Mouse (Mus musculus): ENCODE measurements at regions not wholly inside any gene's neighbourhood (a gene's known extent, or its start where the extent isn't known, plus 50 kb on each side); places are given as distances from the start of the nearest gene placed in this dataset.

- intact Hi-C loops (cut with DNase I) = no loop called here
- no peak for DNase-seq
Observed at GRCm38 (mm10) chr12:39952854-39953253, 85.0 kb downstream of the Arl4a start.

DNA sequence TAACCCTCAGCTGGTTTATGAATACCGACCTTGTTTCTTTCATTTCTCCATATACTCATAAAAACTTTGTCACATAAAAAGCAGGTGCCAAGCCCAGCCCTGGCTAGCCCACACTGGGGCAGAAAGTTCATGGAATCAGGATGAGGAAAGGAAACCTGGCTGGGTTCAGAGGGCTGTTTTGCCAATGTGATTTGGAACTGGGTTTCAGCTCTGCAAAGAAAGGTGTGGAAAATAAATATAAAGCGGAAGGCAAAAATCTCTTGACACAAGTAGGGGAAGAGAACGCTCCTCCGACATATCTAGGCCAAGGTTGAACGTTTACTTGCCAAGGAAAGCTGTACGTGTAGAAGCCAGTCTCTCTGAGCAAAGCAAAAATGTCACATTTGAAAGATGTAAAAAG, 85.9 kb downstream of the Arl4a start:
- no peak for DNase-seq
- intact Hi-C loops (cut with DNase I) = no loop called here

GRCm38 (mm10) chr12:39950270-39950801, 87.5 kb downstream of the Arl4a start:
- intact Hi-C loops (cut with DNase I) = no loop called here
- DNase-seq = peak; percentile 19

GRCm38 (mm10) chr12:39942910-39943309, 94.9 kb downstream of the Arl4a start:
- DNase-seq = no peak
- intact Hi-C loops (cut with DNase I) = no loop called here

DNA sequence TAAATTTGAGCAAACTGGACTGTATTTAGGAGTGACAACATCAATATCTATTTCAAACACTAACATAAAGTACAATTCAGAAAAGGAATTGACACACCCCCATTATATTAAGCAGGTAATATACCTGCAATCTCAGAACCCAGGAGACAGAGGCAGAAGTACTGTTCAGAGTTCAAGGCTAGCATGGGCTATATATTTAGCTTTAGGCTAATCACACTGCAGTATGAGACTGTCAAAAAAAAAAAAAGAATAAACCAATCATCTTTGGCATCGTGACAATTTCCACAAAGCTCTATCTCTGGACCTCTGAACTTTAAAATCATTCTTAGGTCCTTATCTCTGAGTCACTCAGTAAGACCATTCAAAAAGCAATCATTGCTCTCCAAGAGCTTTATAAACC, 96.7 kb downstream of the Arl4a start:
- DNase-seq = no peak
- intact Hi-C loops (cut with DNase I) = no loop called here

DNA sequence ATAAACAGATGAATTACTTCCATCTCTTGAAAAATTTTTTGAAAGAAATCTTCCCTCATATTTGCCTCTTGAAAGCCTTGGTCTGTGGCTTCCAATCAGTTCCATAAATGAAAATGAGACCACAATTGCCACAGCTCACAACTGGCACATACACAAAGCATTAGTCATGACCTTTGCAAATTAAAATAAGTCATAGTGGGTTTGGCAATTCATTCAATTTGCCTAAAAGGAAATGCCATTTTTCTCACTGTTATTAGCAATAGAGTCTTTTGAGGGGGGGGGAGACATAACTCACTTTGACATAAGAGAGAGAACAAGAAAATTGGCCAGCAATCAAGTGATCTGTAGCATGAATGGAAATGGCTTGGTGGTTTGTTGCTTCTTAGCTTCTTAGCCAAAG, 98.8 kb downstream of the Arl4a start:
- DNase-seq = no peak
- intact Hi-C loops (cut with DNase I) = no loop called here

GRCm38 (mm10) chr12:39938211-39938610, 99.6 kb downstream of the Arl4a start:
- no peak for DNase-seq
- intact Hi-C loops (cut with DNase I) = no loop called here

DNA sequence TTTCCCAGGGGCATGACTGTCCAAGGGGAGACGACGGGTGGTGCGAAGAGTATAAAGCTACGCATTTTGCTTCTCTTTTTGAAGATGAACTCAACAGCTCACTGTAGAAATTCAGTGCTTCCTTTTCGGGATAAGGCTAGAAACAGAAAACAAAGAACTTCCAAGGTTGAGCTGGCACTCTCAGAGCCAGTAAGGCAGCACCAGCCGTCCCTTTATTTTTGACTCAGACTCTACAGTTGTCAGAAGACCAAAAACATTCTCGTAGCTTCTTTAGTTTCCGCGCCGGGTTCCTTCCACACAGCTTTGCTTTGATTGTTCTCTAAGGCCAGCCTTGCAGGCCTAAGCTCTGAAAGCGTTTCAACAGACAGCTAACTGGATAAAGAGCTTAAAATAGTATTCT, 101.5 kb downstream of the Arl4a start:
- DNase-seq = no peak
- intact Hi-C loops (cut with DNase I) = no loop called here

DNA sequence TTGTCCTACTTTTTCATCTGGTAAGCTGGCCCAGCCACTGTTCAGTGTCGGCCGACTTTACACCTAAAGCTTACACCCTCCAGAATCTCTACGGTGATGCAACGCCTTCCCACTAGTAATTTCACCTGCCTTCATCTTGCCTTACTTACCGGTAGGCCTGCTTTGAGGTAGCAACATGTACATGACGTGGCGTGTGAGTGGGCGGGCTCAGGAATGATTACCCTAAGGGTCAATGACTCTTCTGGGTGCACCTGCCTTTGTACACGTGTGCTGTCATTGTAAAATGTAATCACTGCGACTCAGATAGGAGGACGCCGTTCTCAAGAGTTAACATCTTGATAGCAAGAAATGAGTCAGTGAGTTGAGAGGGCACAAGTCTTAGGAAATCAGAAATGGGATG, 102.0 kb downstream of the Arl4a start:
- no peak for DNase-seq
- intact Hi-C loops (cut with DNase I) = no loop called here

DNA sequence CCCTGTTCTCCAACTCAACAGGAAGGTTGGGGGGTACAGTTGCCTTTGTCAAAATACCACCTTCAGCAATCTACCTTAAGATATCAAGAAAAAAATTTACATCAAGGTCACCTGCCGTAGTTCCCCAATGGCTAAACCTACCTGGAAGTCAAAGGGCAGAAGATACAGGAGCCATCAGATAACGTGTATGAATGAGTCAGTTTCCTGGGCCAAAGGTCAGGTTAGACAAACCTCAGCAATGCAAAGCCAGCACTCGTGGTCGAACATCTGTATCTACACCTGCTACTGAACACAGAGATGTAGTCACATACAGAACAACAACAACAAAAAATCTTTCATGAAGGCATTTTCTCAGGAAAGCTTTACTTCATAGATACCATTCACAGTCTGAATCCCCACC, 102.9 kb downstream of the Arl4a start:
- intact Hi-C loops (cut with DNase I) = no loop called here

DNA sequence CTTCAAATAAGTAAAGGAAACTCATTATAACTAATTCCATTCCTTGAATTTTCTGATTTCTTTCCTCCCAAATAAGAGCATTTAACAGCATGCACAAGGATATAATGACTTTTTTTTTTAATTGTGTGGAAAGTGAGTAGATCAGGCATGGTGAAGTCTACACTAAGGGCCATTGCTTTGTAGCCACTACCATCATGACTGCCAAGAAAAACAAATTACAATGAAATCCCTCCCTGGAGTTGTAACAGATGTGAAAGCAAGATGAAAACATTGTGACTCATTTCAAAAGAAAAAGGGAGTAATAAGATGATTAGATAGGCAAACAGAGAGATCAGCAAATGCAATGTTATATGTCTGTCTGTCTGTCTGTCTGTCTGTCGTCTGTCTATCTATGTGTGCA, 106.6 kb downstream of the Arl4a start:
- intact Hi-C loops (cut with DNase I) = no loop called here
- no peak for DNase-seq

More for the DNA sequence above, 102.9 kb downstream of the Arl4a start:
- DNase-seq = no peak

- intact Hi-C loops (cut with DNase I) = no loop called here
- DNase-seq = no peak
Observed at GRCm38 (mm10) chr12:39927902-39928301, 109.9 kb downstream of the Arl4a start.

DNA sequence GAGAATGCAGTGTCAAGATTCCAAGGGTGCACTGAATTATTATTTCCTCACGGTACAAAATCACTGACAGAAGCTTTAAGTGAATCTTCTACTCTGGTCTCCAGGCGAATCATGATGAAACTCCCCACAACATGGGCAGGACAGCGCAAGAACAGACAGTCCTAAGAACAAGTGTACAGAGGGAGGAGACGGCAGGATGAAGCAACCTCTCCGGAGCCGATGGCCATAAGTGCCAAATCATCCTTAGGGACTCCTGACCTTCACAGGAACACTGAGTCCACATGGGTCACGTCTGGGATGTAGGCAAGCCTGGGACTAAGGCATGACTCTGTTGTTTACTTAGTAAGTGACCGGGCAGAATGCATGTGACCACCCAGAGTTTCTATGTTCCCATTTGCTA, 110.8 kb downstream of the Arl4a start:
- intact Hi-C loops (cut with DNase I) = no loop called here
- DNase-seq = no peak

DNA sequence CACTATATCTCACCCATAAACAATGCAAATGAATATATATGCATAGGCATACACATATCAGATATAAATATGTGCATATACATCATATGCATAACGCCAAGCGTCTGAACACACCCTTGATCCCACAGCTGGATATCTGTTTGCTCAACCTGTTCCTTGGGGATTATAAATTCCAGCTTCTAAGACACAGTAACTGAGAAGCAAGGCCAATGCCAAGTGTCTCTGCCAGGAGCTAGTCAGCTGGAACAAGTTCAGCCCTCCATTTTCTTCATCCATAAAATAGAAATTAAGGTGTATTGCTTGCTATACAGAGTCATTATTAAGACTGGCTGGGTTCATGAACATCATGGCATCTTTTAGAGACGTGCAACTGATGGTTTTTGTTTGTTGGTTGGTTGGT, 116.3 kb downstream of the Arl4a start:
- intact Hi-C loops (cut with DNase I) = no loop called here

GRCm38 (mm10) chr12:39920466-39920913, 117.3 kb downstream of the Arl4a start:
- DNase-seq = peak; percentile 88

More for the DNA sequence above, 116.3 kb downstream of the Arl4a start:
- no peak for DNase-seq

GRCm38 (mm10) chr12:39919909-39920308, 117.9 kb downstream of the Arl4a start:
- DNase-seq = no peak
- intact Hi-C loops (cut with DNase I) = no loop called here

More at GRCm38 (mm10) chr12:39920466-39920913, 117.3 kb downstream of the Arl4a start:
- intact Hi-C loops (cut with DNase I) = no loop called here

DNA sequence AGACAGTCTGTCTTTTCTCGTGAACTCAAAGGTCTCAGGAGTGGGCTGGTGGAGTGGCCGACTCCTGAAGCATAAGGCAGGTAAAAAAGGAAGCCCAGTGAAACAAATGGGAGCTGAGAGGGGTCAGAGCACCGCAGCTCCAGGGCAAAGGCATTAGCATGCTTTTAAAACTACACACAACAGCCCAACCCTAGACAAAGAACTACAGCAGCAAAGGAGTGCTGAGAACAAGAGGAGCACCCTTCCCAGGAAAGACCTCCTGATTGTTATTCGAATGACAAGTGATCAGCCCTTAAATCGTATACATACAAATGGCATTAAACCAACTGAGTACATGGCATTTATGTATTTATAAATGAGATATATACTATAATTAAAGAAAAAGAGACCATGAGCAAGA, 149.3 kb downstream of the Arl4a start:
- DNase-seq = no peak
- intact Hi-C loops (cut with DNase I) = no loop called here

- DNase-seq = no peak
- intact Hi-C loops (cut with DNase I) = no loop called here
Observed at GRCm38 (mm10) chr12:39885366-39885765, 152.5 kb downstream of the Arl4a start.

GRCm38 (mm10) chr12:39880309-39880708, 157.5 kb downstream of the Arl4a start:
- intact Hi-C loops (cut with DNase I) = no loop called here
- DNase-seq = no peak

DNA sequence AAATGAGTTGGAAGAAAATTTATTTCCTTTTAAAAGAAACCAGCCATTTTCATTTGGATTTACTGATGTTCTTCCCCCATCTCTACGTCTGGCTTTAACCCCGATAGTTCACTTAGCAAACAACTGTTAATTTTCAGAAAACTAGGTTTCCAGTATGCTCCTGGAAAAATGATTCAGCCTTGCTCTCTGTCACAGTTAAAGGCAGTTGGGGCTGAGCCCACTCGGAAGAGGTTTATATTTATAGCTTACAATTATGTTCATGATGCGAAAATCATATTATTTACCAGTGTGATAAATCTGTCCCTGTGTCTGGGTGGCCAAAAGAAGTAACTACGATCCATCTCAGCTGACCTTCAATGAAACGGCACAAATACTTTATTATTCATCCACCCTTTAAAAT, 163.9 kb downstream of the Arl4a start:
- no peak for DNase-seq
- intact Hi-C loops (cut with DNase I) = no loop called here

DNA sequence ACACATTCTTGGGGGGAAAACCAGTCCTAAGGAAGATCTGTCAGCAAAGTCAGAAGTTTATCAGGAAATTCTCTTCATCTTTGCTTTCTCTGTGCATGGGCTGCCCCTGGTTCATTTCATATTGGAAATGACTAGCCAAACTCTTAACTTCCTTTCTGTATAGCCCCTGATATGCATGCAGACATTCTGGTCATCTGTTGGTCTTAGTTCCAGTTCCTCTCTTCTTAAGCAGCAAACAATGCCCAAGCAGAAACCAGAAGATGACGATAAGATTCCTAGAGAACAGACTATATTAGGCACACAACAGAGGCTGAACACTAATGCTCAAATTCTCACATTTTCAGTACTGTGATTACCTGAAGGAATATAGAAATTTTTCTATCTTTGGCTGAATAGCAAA, 176.0 kb downstream of the Arl4a start:
- intact Hi-C loops (cut with DNase I) = no loop called here
- DNase-seq = no peak

DNA sequence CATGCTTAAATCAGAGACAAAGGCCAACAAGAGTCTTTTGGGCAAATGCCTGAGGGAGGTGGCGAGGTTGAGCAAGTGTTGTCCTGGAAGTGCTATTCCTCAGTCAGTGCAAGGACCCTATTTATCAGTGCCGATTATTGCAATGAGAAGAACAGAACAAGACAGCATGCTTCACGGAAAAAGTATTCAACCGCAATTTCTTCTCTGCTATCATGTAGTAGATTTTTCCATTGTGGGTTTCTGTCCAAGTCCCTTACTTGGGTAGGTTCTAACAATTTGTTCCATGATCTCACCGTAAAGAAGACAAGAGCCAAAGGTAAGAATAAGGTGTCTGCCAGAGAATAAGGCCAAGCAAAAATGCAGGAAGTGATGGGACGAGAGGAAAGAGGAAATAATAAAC, 186.2 kb downstream of the Arl4a start:
- no peak for DNase-seq
- intact Hi-C loops (cut with DNase I) = no loop called here

- intact Hi-C loops (cut with DNase I) = no loop called here
- no peak for DNase-seq
Observed at GRCm38 (mm10) chr12:39849346-39850058, 188.3 kb downstream of the Arl4a start.
